Mouse (Mus musculus) heart, adult 8-10 months (tissue): ENCODE data around the gene Dgcr8. TPM values are rescaled to one million over a fixed set of nuclear protein-coding genes. Genes with fewer than 3 reads are reported as not detected.

Experiments used
- DNase-seq: peaks from one replicate; pipeline ENCODE4 v3.0.0; 2022; ENCODE audit warnings: low spot score
- microRNA-seq: library from miRNA; unstranded; fragments of <30 nt; microRNA quantifications from one replicate; pipeline ENCODE4 v1.2.0, GENCODE M21; 2022
- total RNA-seq, 4 experiments: library from RNA; stranded (reverse); gene quantifications; 2 replicates each; pipeline ENCODE4 v1.2.4; 2022

Gene Dgcr8
- total RNA-seq, 4 experiments from 2014 or later, result 10.8 to 15.7 (median 12.7) TPM

DNA sequence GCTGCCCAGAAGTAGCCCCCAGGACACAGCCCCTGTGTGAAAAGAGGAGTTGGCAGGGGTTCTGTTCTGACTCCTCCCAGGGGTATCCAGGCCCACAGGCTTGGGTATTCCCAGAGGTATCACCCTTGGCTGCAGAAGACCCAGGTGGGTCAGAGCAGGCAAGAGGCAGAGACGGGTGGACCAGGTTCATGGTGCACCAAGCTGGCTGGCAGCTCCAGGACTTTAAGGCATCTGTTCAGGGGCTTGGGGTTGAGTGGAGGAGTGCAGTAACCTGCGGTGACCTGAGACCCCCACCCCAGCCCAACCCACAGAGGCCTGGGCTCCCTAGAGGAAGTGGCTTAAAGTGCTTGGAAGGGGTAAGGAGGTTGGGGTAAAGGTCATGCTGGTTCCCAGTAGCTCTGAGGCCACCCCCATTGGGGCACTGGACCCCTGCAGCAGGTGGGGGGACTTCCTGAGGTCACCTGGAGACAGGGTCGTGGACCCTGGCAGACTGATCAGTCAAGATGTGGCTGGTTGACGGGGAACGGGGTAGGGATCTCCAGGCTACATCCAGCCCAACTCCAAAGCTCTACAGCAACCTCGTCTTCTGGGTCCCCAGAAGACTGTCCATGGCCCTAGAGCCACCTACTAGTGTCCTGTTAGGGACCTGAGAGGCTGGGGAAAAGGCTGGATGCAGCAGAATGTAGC is 68.0 kb downstream of the Dgcr8 start:
- DNase-seq, result no peak

DNA sequence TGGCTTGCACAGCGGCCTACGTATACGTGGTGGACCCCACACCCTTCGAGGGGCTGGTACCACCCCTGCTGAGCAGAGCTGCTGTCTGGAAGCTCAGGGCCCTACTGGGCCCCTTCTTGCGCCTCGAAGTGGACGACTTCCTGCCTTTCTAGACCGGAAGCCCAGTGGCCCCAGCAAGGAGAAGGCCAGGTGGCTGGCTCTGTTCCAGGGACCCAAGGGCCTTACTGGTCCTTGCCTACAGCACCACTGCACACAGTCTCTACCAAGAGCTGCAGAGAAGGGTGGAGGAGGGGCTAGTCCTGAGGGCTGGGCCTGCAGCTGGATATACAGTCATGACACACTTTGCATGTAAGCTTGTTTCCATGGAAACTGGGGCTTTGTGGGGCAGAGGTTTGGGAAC is 69.0 kb downstream of the Dgcr8 start:
- DNase-seq, result no peak

- no peak for DNase-seq
These were observed 70.5 kb downstream of the Dgcr8 start for GRCm38 (mm10) chr16:18218580-18218996.

DNA sequence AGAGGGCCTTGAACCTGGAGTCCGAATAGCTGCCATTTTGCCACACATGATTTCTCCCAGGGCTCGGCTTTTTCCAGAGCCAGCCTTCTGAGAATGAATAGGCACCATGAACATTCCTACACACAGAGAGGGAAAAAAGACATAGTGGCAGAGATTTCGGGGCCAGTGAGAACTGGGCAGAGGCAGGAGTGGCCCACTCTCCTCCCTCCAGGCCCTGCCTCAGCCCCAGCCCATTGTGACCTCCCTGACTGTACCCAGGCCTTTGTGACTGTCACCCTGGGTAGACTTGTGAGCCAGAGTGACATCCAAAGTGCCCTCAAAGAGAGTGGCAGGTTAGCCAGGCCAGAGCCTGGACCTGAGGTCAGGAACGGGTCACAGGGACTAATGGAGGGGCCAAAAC is 71.5 kb downstream of the Dgcr8 start, which contains the start of gene Ccdc188:
Ccdc188 (plus strand) TSS at position 301 of the 400 bp plus-strand sequence.
- DNase-seq, result no peak

DNA sequence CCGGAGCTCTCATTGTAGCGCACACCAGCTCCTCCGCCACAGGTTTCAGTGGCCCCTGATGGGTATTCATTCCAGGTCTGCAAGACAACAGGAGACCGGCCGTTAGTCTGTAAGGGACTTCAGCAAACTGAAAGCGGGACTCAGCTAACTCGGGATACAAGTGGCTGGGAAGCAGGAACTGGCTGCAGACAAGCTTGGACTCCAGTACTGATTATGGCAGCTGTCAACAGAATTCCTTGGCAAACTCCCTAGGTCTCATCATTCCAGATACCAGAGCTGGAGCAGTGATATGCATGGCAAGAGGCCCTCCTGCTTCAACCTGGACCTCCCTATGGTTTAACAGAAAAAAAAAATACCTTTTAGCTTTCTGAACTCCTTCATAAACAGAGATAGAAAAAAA is 74.2 kb downstream of the Dgcr8 start:
- DNase-seq, result no peak

- no peak for DNase-seq
These were observed 75.4 kb downstream of the Dgcr8 start for GRCm38 (mm10) chr16:18213689-18214088.

- peak; percentile 77 for DNase-seq
These were observed 77.5 kb downstream of the Dgcr8 start for GRCm38 (mm10) chr16:18211417-18212171.

DNA sequence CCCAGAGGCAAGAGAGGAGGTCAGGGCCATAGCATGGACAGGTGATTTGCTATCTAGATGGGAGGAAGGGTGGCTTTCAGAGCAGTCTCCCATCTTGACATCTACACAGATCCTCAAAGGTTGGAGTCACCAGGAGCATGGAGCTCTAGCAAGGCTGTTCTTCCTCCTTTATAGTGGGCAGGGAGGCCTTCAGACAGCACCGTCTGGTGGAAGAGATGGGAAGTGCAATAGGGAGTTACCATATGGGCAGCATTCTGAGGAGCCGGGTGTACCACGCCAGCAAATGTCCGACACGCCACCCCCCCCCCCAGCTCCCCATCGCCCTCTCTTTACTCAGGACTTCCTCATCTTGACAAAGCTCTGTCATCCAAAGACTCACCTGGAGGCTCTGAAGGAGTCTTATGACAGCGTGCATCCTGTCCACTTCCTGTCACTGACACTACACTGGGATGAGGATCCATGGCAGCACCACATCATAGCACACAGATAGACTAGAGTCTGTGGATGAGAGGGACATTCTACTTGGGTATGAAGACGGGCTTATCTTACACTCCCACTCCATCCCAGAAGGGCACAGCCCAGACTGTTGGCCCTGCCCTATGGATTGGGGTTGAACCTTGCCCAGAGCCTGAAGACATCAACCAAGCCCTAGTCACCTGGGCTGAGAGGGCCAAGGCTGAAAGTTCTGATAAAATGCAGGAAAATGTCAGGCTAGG is 78.2 kb downstream of the Dgcr8 start:
- DNase-seq, result peak; percentile 58

Small RNA genes lying within 50 kb of the gene (microRNA-seq; reads per million reads assigned to microRNA genes)
- gene Gm24572 (not detected), gene Mir1306 (197 reads per million, percentile 67 among the genes with 10 or more reads in this experiment), gene Mir185 (324 reads per million, percentile 72 among the genes with 10 or more reads in this experiment)

Other genes starting within 250 kb of the Dgcr8 start
- 10 to 100 TPM; 40.3 to 52.7 (median 40.4) TPM for gene Dgcr6, start 236.4 kb downstream of the Dgcr8 start, total RNA-seq
- 10 to 100 TPM; 12.9 to 36.7 (median 16.9) TPM for gene Prodh, start 199.0 kb downstream of the Dgcr8 start, total RNA-seq
- gene Rtn4r, start 161.6 kb downstream of the Dgcr8 start, total RNA-seq, result 1 to 10 TPM; 2.8 to 4.7 (median 3.8) TPM
- gene Ccdc188, start 71.4 kb downstream of the Dgcr8 start, total RNA-seq, result not detected
- gene Zdhhc8, start 54.1 kb downstream of the Dgcr8 start, total RNA-seq, result 10 to 100 TPM; 19.5 to 24.0 (median 20.8) TPM
- 10 to 100 TPM; 15.8 to 19.5 (median 17.7) TPM for gene Trmt2a, start 40.6 kb downstream of the Dgcr8 start, total RNA-seq
- 10 to 100 TPM; 30.5 to 40.3 (median 34.7) TPM for gene Ranbp1, start 40.5 kb downstream of the Dgcr8 start, total RNA-seq
- gene Gm49776, start 30.9 kb downstream of the Dgcr8 start, total RNA-seq, result not detected
- gene Tango2, start 58.9 kb upstream of the Dgcr8 start, total RNA-seq, result 100 to 1,000 TPM; 184 to 210 (median 190) TPM
- 10 to 100 TPM; 12.6 to 20.0 (median 16.2) TPM for gene Arvcf, start 58.9 kb upstream of the Dgcr8 start, total RNA-seq
- 10 to 100 TPM; 37.0 to 49.9 (median 42.1) TPM for gene Txnrd2, start 137.1 kb upstream of the Dgcr8 start, total RNA-seq
- gene Comt, start 137.6 kb upstream of the Dgcr8 start, total RNA-seq, result 100 to 1,000 TPM; 146 to 174 (median 157) TPM
- gene Gnb1l, start 209.5 kb upstream of the Dgcr8 start, total RNA-seq, result 1 to 10 TPM; 4.8 to 7.4 (median 5.5) TPM
- gene Rtl10, start 209.7 kb upstream of the Dgcr8 start, total RNA-seq, result 1 to 10 TPM; 3.5 to 4.8 (median 4.0) TPM